Mouse (Mus musculus) cerebellum, adult 2 months (tissue): ENCODE data around the gene Psmb7. TPM values are rescaled to one million over a fixed set of nuclear protein-coding genes. Genes with fewer than 3 reads are reported as not detected.

Experiments
- DNase-seq, 2 experiments: peaks; one replicate each; pipeline ENCODE4 v3.0.0; 2021
- H3K27ac ChIP-seq: fragments of 200-500 bp; 2 replicates; pipeline ENCODE4 v1.5.1; 2012; ENCODE audit warnings: low read length, control low read depth, inconsistent platforms; ENCODE audit not compliant: insufficient read depth
- H3K27me3 ChIP-seq: fragments of 200-500 bp; 2 replicates; pipeline ENCODE4 v1.6.1; 2012; ENCODE audit warnings: inconsistent platforms, mild to moderate bottlenecking, low read length, moderate library complexity; ENCODE audit not compliant: control insufficient read depth, insufficient read depth
- H3K4me1 ChIP-seq: fragments of 200-500 bp; 2 replicates; pipeline ENCODE4 v1.6.1; 2011; ENCODE audit warnings: low read length; ENCODE audit not compliant: control insufficient read depth, insufficient read depth
- H3K4me3 ChIP-seq: fragments of 200-500 bp; replicated peaks from 2 replicates; pipeline ENCODE3; 2011; ENCODE audit warnings: mild to moderate bottlenecking, low read depth, low read length, control low read depth; ENCODE audit not compliant: insufficient read depth
- CTCF ChIP-seq: fragments of 200-500 bp; IDR thresholded peaks from 2 replicates; pipeline ENCODE4 v1.5.1; 2011; ENCODE audit warnings: low read depth, mild to moderate bottlenecking, control low read depth, low read length, moderate library complexity, borderline replicate concordance; ENCODE audit not compliant: insufficient read depth
- POLR2A ChIP-seq: fragments of 200-500 bp; IDR thresholded peaks from 2 replicates; pipeline ENCODE4 v1.6.1; 2011; ENCODE audit warnings: low read length, control low read depth, borderline replicate concordance; ENCODE audit not compliant: insufficient read depth
- WGBS: fragments of 180-500 bp; shearing (Covaris S2); methylation state at CpG from one replicate; pipeline ENCODE4 v1.1.7; 2018; 5-methylcytosine and 5-hydroxymethylcytosine counted together
- polyA plus RNA-seq: library from polyadenylated mRNA; depleted of rRNA; stranded (reverse); fragments of >200 nt; gene quantifications from 2 replicates; pipeline ENCODE4 v1.2.3, GENCODE M21; 2012; rRNA removed

Gene Psmb7
- polyA plus RNA-seq, 1 experiment: 310 TPM

GRCm38 (mm10) chr2:38540666-38541065, 103.2 kb downstream of the Psmb7 start:
- DNase-seq: peak in 1 of 2 experiments; percentile 50
- H3K4me1 ChIP-seq: peaks cover 54% of the 10 kb centered on the region
- TF ChIP-seq POLR2A: no peak
- TF ChIP-seq CTCF: no peak
- WGBS: 70% methylated on average over 6 of the region's 6 CpGs
- H3K4me3 ChIP-seq: no peak overlapping the region
- peak overlapping the region; percentile 33; the same call in 1 of the 2 replicates for H3K27ac ChIP-seq
- H3K27me3 ChIP-seq: no peaks in the 10 kb centered on the region

GRCm38 (mm10) chr2:38539677-38540076, 104.2 kb downstream of the Psmb7 start:
- TF ChIP-seq POLR2A (no peak), CTCF (no peak)
- H3K27ac ChIP-seq: peak overlapping the region; percentile 33
- H3K4me1 ChIP-seq: peaks cover 57% of the 10 kb centered on the region
- no peaks in the 10 kb centered on the region for H3K27me3 ChIP-seq
- peak; percentile 96 to 97 for DNase-seq
- WGBS: 9% methylated on average over 9 of the region's 9 CpGs
- H3K4me3 ChIP-seq: no peak overlapping the region

Other genes starting within 250 kb of the Psmb7 start
- 26.8 and 28.0 TPM in 2 replicates for gene Nek6, start 132.4 kb downstream of the Psmb7 start, polyA plus RNA-seq
- gene Nr5a1, start 70.5 kb upstream of the Psmb7 start, polyA plus RNA-seq: 0.05 TPM in 1 of 2 replicates, not detected in the other